Mouse (Mus musculus) heart, postnatal 4 days (tissue): ENCODE measurements around the gene Hamp2. TPM values are rescaled to one million over a fixed set of nuclear protein-coding genes. Genes with fewer than 3 reads are reported as not detected.
A peak's percentile ranks its signal among the peaks of the same experiment; 100 is the strongest.
"Not testable (repeated sequence)": the region's sequence is repeated elsewhere in the genome, so short reads cannot be mapped to it uniquely, and the experiment has no call there.

ENCODE experiments used
- DNase-seq: peaks from one replicate; pipeline ENCODE4 v3.0.0; 2021
- total RNA-seq, 2 experiments: library from RNA; stranded (reverse); gene quantifications; 2 replicates each; pipeline ENCODE4 v1.2.3; 2021

Gene Hamp2
- 1 to 10 TPM in 1 of 2 experiments, under 1 TPM in 1; 0.76 to 1.2 TPM for total RNA-seq

DNA sequence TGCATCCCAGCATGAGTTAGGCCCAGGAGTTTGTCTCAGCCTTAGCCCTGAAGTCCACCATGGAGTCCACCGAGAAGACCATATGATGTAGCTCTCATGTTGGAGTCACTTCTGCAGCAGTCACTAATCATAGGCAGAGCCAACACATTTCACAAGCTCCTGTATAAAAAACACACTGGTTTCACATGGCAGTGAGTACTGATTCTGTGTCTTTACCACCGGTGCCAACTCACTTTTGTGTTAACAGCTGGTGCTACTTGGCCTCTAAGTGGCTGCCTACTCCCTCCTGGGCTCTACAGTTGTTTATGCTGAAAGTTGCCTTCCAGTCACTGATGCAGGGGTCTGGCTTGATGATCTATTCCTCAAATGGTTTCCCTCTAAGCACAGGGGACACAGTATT is at the start of gene Hamp2:
Gene Hamp2, minus strand, starts transcription at position 101 of the 400 bp plus-strand sequence.
- DNase-seq = not testable (repeated sequence)

DNA sequence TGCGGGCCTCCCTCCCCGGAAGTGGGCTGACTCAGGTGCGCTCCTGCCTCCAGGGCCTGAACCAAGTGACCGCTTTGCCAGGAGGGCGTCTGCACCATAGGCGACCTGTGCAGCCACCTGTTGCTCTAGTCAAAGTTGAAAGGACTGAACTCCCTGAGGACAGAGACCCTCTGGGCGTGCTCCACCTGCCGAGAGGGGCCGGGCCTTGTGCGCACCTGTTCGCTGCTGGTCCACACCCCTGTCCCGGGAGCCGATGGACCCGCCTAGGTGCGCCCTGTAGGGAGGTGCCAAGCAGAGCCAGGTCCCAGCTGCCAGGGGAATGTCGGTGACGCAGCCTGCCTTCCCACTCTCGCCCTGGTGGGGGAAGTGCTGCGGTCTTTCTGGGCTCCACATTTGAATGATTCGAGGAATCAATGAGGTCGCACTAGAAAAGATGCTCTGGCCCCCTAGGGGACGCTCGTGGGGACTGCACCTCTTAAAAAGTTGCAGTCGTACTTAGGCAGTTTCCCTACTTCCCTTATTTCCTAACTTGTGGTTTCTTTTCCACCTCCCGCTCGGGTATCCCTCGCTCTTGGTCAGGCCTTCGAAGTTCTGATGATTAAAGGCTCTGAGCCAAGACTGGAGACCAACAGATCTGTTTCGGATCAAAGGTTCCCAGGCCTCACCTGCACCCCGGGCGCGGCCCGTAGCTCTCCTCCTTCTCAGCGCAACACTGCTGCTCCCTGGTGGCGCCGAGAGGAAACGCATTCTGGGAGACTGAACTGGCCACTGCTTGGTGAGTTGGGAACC is 49.2 kb upstream of the Hamp2 start, which contains the start of gene Fam187b:
Gene Fam187b, plus strand, starts transcription at position 290 of the 789 bp plus-strand sequence.
- DNase-seq = peak; percentile 93

DNA sequence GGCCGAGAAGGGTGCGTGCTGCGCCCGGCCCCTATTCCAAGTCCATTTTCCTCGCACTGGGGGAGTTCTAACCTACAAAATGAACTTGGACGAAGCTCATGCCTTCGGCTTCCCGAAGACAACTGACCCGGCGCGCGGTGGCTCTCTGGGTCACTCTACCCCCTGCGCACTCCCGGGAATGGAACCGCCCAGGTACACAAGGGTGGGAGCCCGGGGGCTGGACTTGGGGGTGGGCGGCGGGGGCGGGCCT is 48.7 kb upstream of the Hamp2 start, which contains the start of gene Lsr:
Gene Lsr, minus strand, starts transcription at position 214 of the 250 bp plus-strand sequence.
- DNase-seq = peak; percentile 16

DNA sequence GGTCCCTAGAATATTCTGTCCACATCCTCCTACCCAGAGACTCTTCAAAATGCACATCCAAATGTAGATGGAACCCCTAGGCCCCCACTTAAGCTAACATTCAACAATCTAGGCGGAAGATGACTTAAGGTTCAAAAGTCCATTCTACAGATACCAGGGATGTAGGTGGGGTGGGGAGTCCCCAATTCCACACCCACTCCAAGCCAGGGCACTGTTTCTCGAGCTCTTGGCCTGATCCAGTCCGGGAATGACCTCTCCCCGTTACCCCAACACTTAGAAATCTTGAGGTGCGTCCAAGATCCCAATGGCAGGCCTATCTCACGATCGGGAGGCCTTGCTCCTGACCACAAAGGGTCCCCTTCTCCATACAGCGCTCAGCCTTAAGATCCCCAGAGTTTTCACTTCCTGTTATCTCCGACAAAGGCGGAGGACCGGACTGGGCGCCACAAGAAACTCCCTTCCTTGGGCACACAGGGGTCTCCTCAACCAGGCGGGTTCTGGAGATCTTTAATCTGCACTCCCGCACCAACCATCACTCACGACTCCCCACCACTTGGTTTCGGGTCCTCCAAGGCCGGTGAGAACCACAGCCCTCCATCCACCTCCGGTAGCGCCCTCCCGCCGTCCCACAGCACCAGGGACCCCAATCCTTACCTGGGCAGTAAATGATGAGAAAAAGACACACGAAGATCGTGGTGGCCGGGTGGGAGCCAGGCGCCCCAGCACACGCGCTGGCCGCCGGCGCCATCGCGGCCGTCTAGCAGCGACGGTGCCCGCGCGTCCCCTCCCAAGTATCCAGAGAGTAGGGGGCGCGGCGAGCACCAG is 48.2 kb upstream of the Hamp2 start:
- no peak for DNase-seq

DNA sequence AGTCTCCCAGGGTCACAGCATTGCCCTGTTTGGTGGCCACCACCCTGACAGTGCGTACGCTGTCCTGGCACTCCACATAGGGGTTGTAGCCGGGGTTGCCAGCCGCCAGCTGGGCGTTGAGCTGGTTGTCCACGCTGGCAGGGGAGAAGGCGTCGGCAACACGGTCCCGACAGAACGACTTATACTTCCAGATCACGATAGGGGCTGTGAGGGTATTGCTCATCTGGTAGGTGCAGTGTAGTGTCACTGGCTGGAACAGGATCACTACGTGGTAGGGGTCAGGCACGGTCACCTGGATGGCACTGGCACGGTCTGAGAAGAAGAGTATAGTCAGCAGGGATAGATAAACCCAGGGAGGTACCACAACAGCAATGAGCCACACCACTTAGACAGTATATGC is 47.4 kb upstream of the Hamp2 start:
- DNase-seq = no peak

DNA sequence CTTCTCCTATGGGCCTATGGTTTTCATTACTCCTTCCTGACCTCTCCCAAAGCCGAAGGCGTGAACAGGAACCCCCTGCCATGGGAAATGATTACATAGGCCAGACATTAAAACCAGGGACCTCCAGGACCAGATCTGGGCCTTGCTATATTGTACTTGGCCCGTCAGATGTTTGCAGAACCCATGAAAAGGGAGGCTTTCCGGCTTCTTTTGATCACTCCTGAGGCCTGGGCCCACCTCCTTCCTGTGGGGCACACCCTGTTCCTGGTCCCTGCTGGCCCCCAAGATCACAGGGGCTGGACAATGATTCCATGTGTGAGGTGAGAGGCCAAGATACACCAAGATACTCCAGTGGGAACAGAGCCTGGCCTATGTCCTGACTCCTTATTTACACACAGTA is 44.7 kb upstream of the Hamp2 start:
- peak; percentile 31 for DNase-seq

DNA sequence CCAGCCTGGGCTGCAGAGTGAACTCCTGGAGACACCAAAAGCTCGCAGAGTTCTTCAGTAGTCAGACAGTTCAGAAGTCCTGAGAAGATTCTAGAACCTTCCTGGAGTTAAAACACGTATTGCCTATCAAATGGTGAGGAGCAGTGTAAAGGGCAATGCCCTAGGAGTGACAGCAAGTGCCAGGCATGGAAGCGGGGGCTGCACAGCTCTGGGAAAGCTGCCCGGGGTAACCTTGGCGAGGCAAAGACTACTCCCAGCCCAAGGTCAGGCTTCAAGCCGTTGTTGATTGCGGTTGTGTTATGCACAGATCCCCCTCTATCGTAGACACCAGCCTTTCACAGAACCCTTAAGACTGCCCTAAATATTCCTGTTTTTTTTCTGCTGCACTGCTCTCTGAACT is 44.1 kb upstream of the Hamp2 start:
- no peak for DNase-seq

DNA sequence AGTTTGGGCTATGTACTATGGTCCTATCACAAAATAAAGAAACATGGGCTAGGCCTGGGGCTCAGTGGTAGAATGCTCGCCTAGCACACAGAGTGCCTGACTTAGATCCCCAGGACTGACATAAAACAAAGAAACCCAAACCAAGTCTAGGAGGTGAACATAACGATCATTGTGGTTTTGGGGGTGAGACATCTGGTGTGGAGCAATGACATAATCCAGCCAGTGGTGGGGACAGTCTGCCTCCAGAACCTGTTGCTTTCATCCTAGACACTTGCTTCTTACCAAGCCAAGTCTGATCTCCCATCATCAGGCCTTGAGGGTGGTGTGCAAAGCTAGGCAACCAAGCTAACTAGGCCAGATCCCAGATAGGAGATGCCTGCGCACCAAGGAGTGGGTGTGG is 42.2 kb upstream of the Hamp2 start:
- DNase-seq = no peak

DNA sequence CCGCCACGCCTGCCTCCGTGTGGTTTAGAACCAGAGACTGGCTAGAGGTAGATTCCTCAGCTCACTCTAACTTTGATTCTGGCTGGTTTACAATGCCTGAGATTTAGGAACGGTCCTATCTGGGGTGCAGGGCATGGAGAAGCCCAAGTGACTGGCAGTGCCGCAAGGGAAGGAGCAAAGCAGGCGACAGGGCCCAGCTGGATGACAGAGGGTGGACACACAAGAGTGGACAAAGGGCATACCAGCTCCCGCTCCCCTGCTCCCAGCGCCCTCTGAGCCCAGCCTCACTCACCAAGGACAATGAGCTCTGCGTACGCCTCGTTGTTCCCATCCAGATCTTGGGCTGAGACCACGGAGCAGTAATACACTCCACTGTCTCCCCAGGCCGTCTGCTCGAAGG is 41.2 kb upstream of the Hamp2 start:
- DNase-seq = no peak

DNA sequence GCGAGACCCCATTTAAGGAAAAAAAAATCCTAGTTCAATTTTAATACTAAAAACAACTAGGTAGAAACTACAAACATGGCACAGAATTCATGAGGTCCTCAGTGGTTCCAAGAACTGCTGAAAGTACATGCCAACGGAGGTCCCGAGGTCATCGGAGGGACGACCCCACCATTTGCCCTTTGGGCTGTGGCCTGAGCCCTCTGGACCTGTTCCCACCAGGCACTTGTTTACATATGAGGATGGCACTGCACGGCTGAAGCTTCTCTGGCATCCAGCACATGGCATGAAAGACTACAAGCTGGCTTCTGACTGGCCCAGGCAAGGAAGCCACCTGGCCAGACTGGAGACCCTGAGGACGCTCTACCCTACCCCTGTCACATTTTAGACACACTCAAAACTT is 39.9 kb upstream of the Hamp2 start:
- no peak for DNase-seq

DNA sequence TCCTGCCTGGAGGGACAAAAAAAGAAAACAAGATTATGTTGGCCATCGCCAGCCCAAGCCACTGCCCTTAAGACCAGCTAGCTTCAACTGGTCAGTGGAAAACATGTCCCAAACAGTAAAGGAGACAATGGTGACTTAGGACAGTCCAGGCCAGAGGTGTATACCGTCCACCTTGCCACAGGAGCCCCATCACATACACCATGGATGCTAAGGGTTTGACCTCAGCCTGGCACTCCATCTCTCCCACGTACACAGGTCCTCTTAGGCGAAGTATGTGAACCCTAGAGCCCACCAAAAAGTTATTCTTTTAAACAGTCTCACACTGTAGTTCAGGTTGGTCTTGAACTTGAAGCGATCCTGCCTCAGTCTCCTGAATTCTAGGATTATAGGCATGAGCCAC is 38.4 kb upstream of the Hamp2 start:
- no peak for DNase-seq

DNA sequence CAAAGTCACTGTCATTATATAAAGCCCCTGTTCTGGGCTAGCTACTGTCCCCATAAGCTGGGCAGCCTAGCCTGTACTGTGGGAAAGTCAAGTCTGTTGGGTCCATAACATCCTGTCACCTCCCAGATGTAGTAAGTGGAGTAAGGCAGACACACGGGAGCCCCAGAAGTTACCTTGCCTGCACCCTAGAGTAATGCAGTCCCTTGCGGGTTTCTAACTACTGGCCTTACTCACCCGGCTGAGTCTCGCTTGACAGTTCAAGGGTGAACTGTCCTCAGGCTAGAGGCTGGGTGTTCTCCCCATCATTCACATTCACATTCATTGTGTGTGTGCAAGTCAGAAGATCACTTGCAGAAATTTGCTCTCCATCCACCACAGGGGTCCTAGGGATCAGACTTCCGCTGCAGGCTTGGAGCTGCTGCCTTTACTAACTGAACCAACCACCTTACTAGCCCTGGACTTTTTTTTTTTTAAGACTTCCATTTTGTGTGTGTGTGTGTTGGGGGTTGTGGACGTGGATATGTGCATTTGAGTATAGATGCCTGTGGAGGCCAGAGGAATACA is 35.4 kb upstream of the Hamp2 start:
- DNase-seq = no peak

DNA sequence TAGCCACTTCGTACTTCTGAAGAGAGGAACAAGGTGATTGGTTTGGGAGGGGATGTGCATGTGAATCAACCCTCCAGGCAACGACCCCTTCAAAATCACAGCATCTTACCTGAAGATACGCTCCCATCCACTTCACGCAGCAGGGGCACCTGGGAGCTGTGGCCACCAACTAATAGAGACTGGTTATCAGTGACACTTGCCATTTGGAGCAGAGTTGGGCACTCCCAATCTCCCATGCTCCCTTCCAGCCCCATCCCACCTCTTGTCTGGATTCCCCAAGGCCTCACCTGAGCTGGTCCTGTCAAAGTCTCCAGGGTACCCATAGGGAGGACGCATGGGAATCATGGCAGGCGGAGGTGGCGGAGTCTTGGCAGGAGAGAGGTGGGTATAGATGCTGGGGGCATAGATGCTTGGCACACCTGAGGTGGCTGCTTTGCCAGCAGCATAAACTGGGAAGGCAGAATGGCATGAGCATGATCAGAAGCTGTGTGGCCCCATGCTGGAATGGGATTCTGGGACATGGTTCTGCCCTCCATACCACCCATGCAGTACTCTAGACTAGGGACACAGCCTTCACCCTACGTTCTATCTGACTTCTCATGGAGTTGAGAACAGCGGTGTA is 34.5 kb upstream of the Hamp2 start:
- no peak for DNase-seq

DNA sequence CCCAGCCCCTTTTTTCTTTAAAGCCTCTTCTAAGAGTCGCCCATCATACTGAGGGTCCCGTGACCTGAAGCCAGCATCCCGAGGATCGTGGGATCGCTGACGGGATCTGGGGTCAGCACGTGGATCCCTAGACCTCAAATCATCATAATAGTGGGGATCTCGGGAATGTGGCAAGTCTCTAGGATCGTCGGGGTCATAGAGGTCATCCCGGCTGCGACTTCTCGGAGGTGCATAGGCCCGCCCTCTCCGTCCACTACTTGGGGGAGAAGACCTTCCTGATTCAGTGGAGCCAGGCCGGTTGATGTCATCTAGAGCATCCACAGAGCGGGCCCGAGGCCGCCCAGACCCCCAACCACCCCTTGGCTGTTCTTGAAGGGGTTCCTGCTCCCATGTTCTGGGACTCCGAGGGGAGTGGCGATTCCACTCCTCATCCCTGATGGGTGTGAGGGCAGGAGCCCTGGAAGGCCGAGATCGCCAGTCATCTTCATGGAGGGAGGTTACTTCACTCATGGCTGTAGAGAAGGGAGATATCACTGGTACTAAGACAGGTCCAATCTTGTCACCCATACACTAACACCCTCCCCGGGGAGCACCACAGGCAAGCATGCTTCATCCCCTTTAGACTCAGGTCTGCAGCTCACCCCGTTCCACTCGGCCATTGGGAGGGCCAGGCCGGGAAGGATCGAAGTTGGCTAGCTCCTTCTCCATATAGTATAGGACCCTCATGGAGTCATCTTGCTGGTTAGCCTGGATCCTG is 33.8 kb upstream of the Hamp2 start:
- DNase-seq = no peak

DNA sequence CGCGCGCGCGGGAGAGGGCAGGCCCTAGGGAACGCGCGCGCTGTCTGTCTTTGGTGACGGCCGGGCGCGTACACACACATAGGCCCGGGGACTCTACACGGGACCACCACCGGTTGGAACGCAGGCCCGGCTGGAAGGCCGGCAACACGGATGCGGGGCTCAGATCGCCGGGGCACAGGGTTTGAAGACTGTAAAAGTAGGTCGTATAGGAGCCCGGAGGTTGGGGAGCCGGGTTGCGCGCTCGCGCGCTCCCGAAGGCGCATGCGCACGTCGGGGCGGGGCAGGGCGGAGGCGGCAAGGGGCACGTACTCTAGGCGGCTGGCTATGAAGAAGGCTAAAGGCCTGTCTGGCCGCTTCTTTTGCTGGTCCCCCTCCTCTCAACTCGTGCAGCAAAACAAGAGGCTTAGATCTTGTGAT is 32.9 kb upstream of the Hamp2 start:
- peak; percentile 94 for DNase-seq

DNA sequence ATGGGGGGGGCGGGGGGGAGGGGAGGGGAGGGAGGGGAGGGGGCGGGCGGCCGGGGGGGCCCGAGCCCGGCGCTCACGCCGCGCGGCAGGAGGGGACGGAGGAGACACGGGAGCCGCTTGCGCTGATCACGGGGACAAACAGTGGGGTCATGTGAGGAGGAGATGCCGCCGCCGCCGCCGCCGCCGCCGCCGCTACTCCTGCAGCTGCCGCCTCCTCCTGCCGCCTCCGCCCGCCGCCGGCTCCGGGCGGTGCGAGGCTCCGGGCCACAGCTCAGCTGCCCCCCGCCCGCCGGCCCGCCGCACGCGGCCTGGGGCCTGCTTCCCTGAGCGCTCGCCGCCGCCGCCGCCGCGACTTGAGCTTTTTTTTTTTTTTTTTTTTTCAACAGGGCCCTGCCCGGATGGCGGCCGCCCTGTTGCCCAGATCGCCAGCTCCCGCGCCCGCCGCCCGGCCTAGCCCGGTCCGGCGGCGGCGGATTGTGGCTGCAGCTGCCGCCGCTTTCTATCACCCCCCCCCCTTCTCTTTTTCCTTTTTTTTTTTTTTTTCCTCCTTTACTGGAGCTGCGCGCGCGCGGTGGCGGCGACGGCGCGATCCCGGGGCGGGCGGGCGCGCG is 32.4 kb upstream of the Hamp2 start, which contains the start of gene Usf2:
Gene Usf2, minus strand, starts transcription at position 48 of the 611 bp plus-strand sequence.
- DNase-seq = peak; percentile 84

DNA sequence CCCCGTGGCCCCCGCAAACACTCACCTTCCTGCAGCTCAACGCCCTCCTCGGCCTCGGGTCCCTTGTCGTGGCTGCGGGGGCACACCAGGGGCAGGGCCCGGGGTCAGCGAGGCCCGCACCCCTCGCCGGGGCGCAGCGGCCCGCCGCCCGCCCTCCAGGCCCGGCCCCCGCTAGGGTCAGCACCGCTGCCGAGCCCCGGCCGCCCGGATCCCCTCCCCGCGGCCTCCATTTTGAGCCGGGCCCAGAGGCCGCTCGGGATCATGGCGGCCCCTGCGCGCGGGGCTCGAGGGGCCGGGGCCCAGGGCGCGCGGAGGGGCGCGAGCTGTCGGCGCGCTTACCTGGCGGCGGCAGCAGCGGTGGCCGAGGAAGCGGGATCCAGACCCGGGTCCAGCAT is 31.9 kb upstream of the Hamp2 start:
- peak; percentile 52 for DNase-seq

DNA sequence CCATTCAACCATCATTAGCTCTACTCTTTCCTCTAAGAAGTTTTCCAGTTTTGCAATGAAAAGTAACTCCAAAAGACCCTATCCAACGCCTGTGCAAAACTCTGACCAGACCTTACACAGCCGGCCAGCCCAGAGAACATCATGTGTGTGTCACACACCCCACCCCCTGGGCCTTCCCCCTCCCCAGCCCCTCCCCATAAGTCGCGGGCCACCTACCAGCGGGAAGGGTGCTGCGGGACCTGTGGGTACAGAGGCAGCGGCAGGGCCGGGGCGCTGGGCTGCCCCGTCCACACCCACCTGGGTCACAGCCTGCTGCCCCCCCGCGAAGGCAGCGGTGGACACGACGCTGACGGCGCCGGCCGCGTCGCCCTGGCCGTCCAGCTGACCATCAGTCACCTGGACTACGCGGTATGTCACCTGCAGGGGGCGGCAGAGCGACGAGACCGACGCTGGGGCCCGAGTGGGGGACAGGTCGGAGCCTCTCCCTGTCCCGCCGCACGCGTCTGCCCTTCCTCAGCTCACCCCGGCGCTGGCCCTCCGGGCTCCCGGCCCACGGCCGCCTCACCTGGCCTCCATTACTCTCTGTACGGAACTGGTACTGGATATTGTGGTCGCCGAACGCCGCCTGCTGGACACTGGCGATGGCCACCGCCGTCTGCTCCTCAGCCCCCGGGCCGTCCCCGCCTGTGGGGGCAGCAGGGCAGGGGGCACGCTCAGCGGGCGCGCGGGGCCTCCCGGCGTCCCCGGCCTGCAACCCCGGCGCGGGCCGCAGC is 31.3 kb upstream of the Hamp2 start:
- DNase-seq = peak; percentile 95

DNA sequence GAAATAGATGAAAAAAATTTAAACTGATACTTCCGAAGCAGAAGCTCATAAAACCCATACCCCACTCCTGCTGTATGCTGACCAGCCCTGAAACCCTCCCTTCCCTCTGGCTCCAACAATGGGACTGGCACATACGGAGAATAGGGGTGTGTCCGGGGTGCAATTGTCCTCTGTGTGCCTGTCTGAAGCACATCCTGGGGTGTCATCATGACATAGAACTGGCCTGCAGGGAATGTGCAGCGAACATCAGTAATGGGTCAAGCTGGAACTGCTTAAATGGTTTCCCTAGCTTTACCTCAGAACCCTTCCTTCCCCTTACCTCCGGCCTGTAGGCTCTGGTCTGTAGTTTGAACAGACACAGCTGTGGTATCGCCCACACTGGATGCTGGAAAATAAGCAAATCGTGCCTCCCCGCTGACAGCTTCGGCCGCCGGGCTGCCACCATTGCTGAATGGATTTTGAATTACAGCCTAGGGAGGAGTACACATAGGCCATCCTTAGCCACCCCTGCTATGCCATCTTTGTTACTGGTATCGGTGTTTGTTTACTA is 30.6 kb upstream of the Hamp2 start:
- no peak for DNase-seq

DNA sequence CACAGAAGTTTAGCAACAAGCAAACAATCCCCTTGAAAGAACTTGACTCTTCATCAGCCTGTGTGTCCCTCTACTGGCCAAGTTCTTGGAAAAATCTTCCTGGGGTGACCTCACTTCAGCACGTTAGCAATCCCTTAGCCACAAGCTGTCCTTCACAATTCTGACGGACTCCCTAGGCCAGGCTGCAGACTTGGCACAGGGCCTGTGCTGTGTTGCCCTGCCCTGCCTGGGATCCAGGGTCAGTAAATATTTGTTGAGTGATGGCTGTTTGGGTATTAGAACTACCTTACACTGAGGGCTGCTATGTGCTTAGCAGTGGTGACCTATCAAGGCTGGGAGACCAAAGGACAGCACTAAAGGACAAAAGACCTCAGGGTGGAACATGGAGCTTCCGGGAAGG is 29.6 kb upstream of the Hamp2 start:
- DNase-seq = no peak

DNA sequence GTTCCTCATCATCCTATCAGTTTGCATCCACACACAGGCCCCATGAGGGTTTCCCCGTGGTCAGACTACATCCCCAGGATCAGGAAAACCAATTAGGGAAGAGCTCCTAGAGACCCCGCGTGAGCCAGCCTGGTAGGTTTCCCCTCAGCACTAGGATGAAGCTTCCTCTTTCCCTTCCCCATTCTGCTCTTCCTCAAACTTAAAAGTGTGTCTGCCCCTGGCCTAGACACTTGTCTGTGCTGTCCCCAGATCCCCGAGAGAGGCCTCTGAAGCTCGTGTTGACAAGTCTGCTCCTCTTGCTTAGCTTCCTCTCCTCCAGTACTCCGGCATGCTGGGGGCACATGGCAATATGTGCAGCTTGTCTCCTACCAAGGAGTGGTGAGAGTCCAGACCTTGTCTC is 29.0 kb upstream of the Hamp2 start:
- DNase-seq = no peak
